Mouse (Mus musculus): ENCODE data around the gene Slc22a14. TPM values are rescaled to one million over a fixed set of nuclear protein-coding genes. Genes with fewer than 3 reads are reported as not detected.

Slc22a14 gene
- polyA plus RNA-seq, 1 experiment: not detected

DNA sequence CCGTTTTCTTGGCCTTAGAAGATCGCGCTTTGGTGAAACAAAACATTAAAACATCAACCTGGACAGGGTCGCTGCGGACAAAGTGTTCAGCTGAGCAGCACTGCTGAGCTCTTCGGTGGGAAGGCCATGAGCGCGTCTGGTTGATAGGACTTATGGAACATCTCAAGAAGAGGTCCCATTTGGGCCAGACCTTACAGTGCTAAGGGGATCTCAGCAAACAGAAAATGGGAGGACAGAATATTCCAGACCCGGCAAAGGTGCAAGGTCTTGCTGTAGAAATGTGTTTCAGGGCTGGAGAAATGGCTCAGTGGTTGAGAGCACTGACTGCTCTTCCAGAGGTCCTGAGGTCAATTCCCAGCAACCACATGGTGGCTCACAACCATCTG, 42.1 kb downstream of the Slc22a14 start:
- TF ChIP-seq CEBPB (IDR thresholded peaks at IDR 0.05; ENCODE audit: insufficient read depth, poor library complexity, severe bottlenecking) (no peak), MAX (IDR thresholded peaks at IDR 0.05; ENCODE audit: low read depth) (no peak), MYOG (IDR thresholded peaks at IDR 0.05; ENCODE audit: control insufficient read depth in 1 of 3, insufficient read depth in 1 of 3, insufficient read length in 2 of 3, low read depth in 2 of 3) (no peak), TCF3 (IDR thresholded peaks at IDR 0.05; ENCODE audit: insufficient read length, low read depth) (no peak), E2F4 (IDR thresholded peaks at IDR 0.05; ENCODE audit: insufficient read depth) (no peak), POLR2A (IDR thresholded peaks at IDR 0.05; ENCODE audit: insufficient read length, low read depth) (no peak), POLR2AphosphoS2 (IDR thresholded peaks at IDR 0.05; ENCODE audit: insufficient read length, low read depth) (no peak), MYOD1 (IDR thresholded peaks at IDR 0.05; ENCODE audit: control insufficient read depth in 1 of 3, insufficient read length in 2 of 3, low read depth in 2 of 3) (no peak), REST (IDR thresholded peaks at IDR 0.05; ENCODE audit: insufficient read depth, insufficient read length) (no peak), SRF (IDR thresholded peaks at IDR 0.05; ENCODE audit: control insufficient read depth, insufficient read length, low read depth) (no peak), USF1 (IDR thresholded peaks at IDR 0.05; ENCODE audit: low read depth) (no peak)
- Histone ChIP-seq H3K4me3 (peak overlapping the region; percentile 81), H3ac (ENCODE audit: control insufficient read depth, insufficient read length) (peak overlapping the region; percentile 77), H3K79me2 (ENCODE audit: control insufficient read depth, insufficient read depth) (peaks cover 36% of the 10 kb centered on the region), H3K4me2 (ENCODE audit: low read depth) (peak overlapping the region; percentile 92), H3K27me3 (ENCODE audit: control insufficient read depth, insufficient read depth, insufficient read length) (no peaks in the 10 kb centered on the region), H3K36me3 (ENCODE audit: control insufficient read depth, insufficient read depth) (no peaks in the 10 kb centered on the region)

DNA sequence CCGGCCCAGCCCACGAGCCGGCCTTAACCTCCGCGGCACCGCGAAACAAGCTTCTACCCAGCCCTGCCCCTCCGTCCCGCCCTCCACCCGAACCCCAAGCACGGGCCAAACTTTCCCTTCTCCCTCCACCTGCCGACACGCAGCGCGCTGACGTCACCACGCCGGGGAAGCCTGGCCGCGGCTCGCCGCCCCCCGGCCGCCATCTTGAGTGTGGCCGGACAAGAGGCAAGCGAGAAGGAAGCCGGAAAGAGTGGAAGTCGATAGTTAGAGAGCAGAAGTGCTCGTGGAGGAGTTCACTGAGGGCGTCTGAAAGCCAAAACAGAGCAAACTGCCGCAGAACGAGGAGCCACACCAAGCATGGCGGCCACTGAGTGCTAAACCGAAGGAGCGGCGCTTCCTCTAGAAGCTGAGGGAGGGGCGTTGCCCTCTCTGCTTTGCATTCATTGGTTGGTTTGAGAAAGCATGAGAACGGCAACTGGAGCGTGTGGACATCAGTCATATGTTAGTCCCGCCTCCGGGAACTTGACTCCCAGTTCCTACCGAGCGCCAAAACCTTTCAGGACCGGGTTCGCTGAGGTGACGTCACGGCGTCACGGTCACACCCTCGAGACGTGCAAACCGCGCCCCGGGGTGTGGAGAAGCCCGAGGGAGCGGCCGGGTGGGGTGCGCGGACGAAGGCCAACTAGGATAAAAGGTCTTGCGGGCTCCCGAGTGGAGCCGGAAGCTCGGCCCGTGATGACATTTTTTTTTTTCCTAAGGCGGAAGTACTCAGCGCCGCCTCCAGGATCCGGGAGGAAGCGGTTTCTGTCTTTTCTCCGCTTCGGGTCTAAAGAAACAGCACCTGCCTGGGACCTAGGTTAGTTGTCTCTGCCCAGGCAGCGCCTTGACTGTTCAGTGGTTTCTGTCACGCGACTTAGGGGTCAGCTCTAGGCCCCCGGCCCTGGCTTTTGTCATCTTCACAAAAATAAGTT, 42.8 kb downstream of the Slc22a14 start, which contains the start of gene Oxsr1:
Oxsr1 (minus strand) TSS at position 139 of the 971 bp plus-strand sequence.
- peak within 1 kb of the TSS; percentile 77 for H3ac ChIP-seq (ENCODE audit: control insufficient read depth, insufficient read length)
- H3K4me3 ChIP-seq: peak within 1 kb of the TSS; percentile 81

DNA sequence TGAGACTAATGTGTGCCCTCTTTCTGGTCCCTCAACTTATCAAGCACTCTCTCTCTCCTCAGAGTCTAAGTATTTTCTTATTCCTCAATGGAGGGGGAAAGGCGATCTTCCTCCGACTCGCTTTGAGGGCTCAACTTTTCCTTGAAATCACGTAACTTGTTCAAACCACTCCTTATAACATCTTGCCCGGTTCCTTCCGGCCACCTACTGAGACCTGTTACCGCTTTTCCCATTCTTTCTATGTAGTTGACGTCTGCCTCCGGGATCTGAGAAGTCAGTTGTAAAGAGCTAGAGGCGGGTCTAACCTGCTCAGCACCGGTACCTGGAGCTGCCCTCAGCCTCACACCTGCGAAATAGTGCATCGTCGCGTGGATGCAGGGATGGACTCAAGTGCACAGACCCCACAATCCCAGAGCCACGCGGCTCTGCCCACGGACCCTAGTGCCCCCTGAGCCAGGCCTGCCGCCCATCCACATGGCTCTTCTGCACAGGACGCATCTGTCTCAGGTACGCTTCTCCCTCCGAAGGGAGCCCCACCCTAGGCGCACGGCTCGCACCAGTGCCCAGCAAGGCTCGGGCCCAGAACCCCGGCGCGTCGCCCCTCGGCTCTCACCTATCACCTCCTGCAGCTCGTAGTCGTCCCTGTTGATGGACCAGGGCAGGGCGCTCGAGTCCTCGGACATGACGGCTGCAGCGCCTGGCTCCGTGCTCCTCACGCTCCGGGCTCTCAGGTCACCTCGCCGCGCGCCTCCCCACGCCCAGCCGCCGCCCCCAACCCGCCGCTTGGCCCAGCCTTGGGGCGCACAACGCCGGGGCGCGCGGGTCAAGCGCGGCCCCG, 43.7 kb downstream of the Slc22a14 start:
- H3K4me2 ChIP-seq (ENCODE audit: low read depth): peak overlapping the region; percentile 97
- peak overlapping the region; percentile 81 for H3K4me3 ChIP-seq
- no peaks in the 10 kb centered on the region for H3K36me3 ChIP-seq (ENCODE audit: control insufficient read depth, insufficient read depth)
- no peaks in the 10 kb centered on the region for H3K27me3 ChIP-seq (ENCODE audit: control insufficient read depth, insufficient read depth, insufficient read length)
- H3K79me2 ChIP-seq (ENCODE audit: control insufficient read depth, insufficient read depth): peaks cover 49% of the 10 kb centered on the region
- TF ChIP-seq MYOD1 (IDR thresholded peaks at IDR 0.05; ENCODE audit: control insufficient read depth in 1 of 3, insufficient read length in 2 of 3, low read depth in 2 of 3) (no peak), MAX (IDR thresholded peaks at IDR 0.05; ENCODE audit: low read depth) (no peak), TCF3 (IDR thresholded peaks at IDR 0.05; ENCODE audit: insufficient read length, low read depth) (no peak), TCF12 (IDR thresholded peaks at IDR 0.05; ENCODE audit: insufficient read depth, poor library complexity, severe bottlenecking) (no peak), MYOG (IDR thresholded peaks at IDR 0.05; ENCODE audit: control insufficient read depth in 1 of 3, insufficient read depth in 1 of 3, insufficient read length in 2 of 3, low read depth in 2 of 3) (no peak), REST (IDR thresholded peaks at IDR 0.05; ENCODE audit: insufficient read depth, insufficient read length) (no peak), CEBPB (IDR thresholded peaks at IDR 0.05; ENCODE audit: insufficient read depth, poor library complexity, severe bottlenecking) (no peak), E2F4 (IDR thresholded peaks at IDR 0.05; ENCODE audit: insufficient read depth) (no peak), POLR2AphosphoS2 (IDR thresholded peaks at IDR 0.05; ENCODE audit: insufficient read length, low read depth) (no peak), POLR2A (IDR thresholded peaks at IDR 0.05; ENCODE audit: insufficient read length, low read depth) (no peak), USF1 (IDR thresholded peaks at IDR 0.05; ENCODE audit: low read depth) (no peak), SRF (IDR thresholded peaks at IDR 0.05; ENCODE audit: control insufficient read depth, insufficient read length, low read depth) (no peak)
- peak overlapping the region; percentile 77 for H3ac ChIP-seq (ENCODE audit: control insufficient read depth, insufficient read length)

More for the DNA sequence above, 42.8 kb downstream of the Slc22a14 start, which contains the start of gene Oxsr1:
- peak within 1 kb of the TSS; percentile 97 for H3K4me2 ChIP-seq (ENCODE audit: low read depth)
- no peaks in the 10 kb centered on the region for H3K27me3 ChIP-seq (ENCODE audit: control insufficient read depth, insufficient read depth, insufficient read length)
- peak; percentile 81 for TF ChIP-seq POLR2A (IDR thresholded peaks at IDR 0.05; ENCODE audit: insufficient read length, low read depth)
- TF ChIP-seq MYOD1 (IDR thresholded peaks at IDR 0.05; ENCODE audit: control insufficient read depth in 1 of 3, insufficient read length in 2 of 3, low read depth in 2 of 3): peak in 1 of 3 experiments; percentile 69
- no peak for TF ChIP-seq REST (IDR thresholded peaks at IDR 0.05; ENCODE audit: insufficient read depth, insufficient read length)
- peak in 1 of 3 experiments; percentile 60 for TF ChIP-seq MYOG (IDR thresholded peaks at IDR 0.05; ENCODE audit: control insufficient read depth in 1 of 3, insufficient read depth in 1 of 3, insufficient read length in 2 of 3, low read depth in 2 of 3)
- no peak for TF ChIP-seq CEBPB (IDR thresholded peaks at IDR 0.05; ENCODE audit: insufficient read depth, poor library complexity, severe bottlenecking)
- peak; percentile 35 for TF ChIP-seq POLR2AphosphoS2 (IDR thresholded peaks at IDR 0.05; ENCODE audit: insufficient read length, low read depth)
- H3K79me2 ChIP-seq (ENCODE audit: control insufficient read depth, insufficient read depth): peaks cover 39% of the 10 kb centered on the region
- H3K36me3 ChIP-seq (ENCODE audit: control insufficient read depth, insufficient read depth): no peaks in the 10 kb centered on the region

DNA sequence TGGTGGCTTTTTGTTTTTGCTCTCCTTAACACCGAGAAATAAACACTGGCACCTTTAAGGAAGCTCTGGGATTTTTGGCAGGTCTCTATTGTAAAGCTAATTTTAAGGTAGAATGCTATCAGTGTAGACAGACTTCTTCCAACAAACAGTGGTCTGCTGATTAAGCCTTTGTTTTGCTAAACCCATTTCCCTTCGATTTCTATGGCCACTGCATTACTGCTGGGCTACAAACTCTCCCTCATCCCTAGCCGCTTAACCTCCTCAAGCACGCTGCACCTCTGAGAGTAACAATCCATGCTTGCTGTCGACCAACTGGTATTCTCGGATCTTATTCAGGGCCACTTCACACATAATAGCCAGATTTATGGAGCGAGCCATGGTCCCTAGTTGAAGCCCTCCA, 44.4 kb downstream of the Slc22a14 start:
- no peaks in the 10 kb centered on the region for H3K36me3 ChIP-seq (ENCODE audit: control insufficient read depth, insufficient read depth)
- H3K4me3 ChIP-seq: peak overlapping the region; percentile 81
- no peak for TF ChIP-seq REST (IDR thresholded peaks at IDR 0.05; ENCODE audit: insufficient read depth, insufficient read length)
- TF ChIP-seq POLR2A (IDR thresholded peaks at IDR 0.05; ENCODE audit: insufficient read length, low read depth): no peak
- TF ChIP-seq TCF3 (IDR thresholded peaks at IDR 0.05; ENCODE audit: insufficient read length, low read depth): no peak
- no peak for TF ChIP-seq MYOG (IDR thresholded peaks at IDR 0.05; ENCODE audit: control insufficient read depth in 1 of 3, insufficient read depth in 1 of 3, insufficient read length in 2 of 3, low read depth in 2 of 3)
- no peak for TF ChIP-seq USF1 (IDR thresholded peaks at IDR 0.05; ENCODE audit: low read depth)
- TF ChIP-seq POLR2AphosphoS2 (IDR thresholded peaks at IDR 0.05; ENCODE audit: insufficient read length, low read depth): no peak
- no peak for TF ChIP-seq MYOD1 (IDR thresholded peaks at IDR 0.05; ENCODE audit: control insufficient read depth in 1 of 3, insufficient read length in 2 of 3, low read depth in 2 of 3)
- TF ChIP-seq TCF12 (IDR thresholded peaks at IDR 0.05; ENCODE audit: insufficient read depth, poor library complexity, severe bottlenecking): no peak
- TF ChIP-seq CEBPB (IDR thresholded peaks at IDR 0.05; ENCODE audit: insufficient read depth, poor library complexity, severe bottlenecking): no peak
- TF ChIP-seq SRF (IDR thresholded peaks at IDR 0.05; ENCODE audit: control insufficient read depth, insufficient read length, low read depth): no peak
- no peak for TF ChIP-seq MAX (IDR thresholded peaks at IDR 0.05; ENCODE audit: low read depth)
- no peak for TF ChIP-seq E2F4 (IDR thresholded peaks at IDR 0.05; ENCODE audit: insufficient read depth)
- H3K27me3 ChIP-seq (ENCODE audit: control insufficient read depth, insufficient read depth, insufficient read length): no peaks in the 10 kb centered on the region
- H3ac ChIP-seq (ENCODE audit: control insufficient read depth, insufficient read length): peak overlapping the region; percentile 77
- peak overlapping the region; percentile 97 for H3K4me2 ChIP-seq (ENCODE audit: low read depth)
- peaks cover 55% of the 10 kb centered on the region for H3K79me2 ChIP-seq (ENCODE audit: control insufficient read depth, insufficient read depth)

Measured in myocyte (in vitro differentiated cells).